In the genomic region with DNA sequence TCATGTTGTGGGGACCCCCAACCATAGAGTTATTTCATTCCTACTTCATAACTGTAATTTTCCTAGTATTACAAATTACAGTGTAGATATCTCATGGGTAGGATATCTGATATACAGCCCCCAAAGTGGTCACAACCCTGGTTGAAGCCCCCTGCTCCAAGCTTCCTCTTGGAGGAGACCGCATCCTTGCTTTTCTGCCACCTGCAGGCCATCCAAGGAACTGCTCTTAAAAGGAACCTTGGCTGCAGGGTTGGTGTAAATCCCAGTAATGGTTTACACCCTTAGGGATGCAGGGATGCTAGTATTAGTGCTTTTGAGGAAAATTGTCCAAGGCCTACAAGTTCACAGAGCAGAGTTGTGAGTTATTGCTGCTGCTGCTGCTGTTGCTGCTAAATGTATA, we compare ENCODE assay signal across 8 mouse cellular contexts. TPM values are rescaled to one million over a fixed set of nuclear protein-coding genes. Genes with fewer than 3 reads are reported as not detected.
DNase-seq lines count a peak whose midpoint lies in the region; ATAC-seq and TF ChIP-seq lines count a peak whose summit lies in the region.
"Had no signal": no experiment of that assay in that cellular context is flagged by ENCODE, and none has a peak within 500 bp of the region (broad histone marks: within the 10 kb centered on the region; RNA-seq: fewer than 3 reads in every experiment).

No protein-coding gene starts in this region.

- WGBS in kidney, adult 2 months = 29% methylated on average over 1 of the region's 1 CpGs
- 45% methylated on average over 1 of the region's 1 CpGs for WGBS in kidney, embryonic 14.5 days
- 32% methylated on average over 1 of the region's 1 CpGs for WGBS in limb, embryonic 14.5 days

- peaks cover 2% of the 10 kb centered on the region for H3K36me3 ChIP-seq in kidney, adult 2 months (ENCODE audit: control insufficient read depth, insufficient read depth, low read length)
- peaks cover 62% of the 10 kb centered on the region for H3K36me3 ChIP-seq in kidney, embryonic 14.5 days (ENCODE audit: control insufficient read depth, insufficient read depth, low read length)
- H3K36me3 ChIP-seq in E14TG2a.4 (ENCODE audit: insufficient read depth, low read length) = peaks cover 82% of the 10 kb centered on the region
- peaks cover 66% of the 10 kb centered on the region for H3K36me3 ChIP-seq in limb, embryonic 14.5 days (ENCODE audit: control insufficient read depth, insufficient read depth, low read length)
- peaks cover 17% of the 10 kb centered on the region for H3K36me3 ChIP-seq in splenic B cell, adult 2 months (ENCODE audit: control insufficient read depth, insufficient read depth, low read length, poor library complexity, severe bottlenecking)

- TF ChIP-seq CTCF in kidney, adult 2 months (conservative IDR thresholded peaks at IDR 0.05; ENCODE audit: insufficient read depth, insufficient read length, low read depth, low read length) = peak; percentile 65
- TF ChIP-seq CTCF in E14TG2a.4 (conservative IDR thresholded peaks at IDR 0.05; ENCODE audit: low read length) = peak; percentile 93

- no peak overlapping the region for H3K27ac ChIP-seq in kidney, adult 2 months (ENCODE audit: insufficient read depth, low read depth, low read length)
- H3K27ac ChIP-seq in kidney, embryonic 14.5 days (ENCODE audit: low read depth, low read length) = no peak overlapping the region
- no peak overlapping the region for H3K27ac ChIP-seq in limb, embryonic 14.5 days (replicated peaks; ENCODE audit: low read depth, low read length)
- H3K27ac ChIP-seq: limb, embryonic 15.5 days had no signal

- no peak for TF ChIP-seq POLR2A in kidney, adult 2 months (IDR thresholded peaks at IDR 0.05; ENCODE audit: low read depth, low read length)
- no peak for TF ChIP-seq POLR2A in limb, embryonic 14.5 days (IDR thresholded peaks at IDR 0.05; ENCODE audit: borderline replicate concordance, extremely low read depth, insufficient read depth, insufficient read length)

- no peak for ATAC-seq in kidney, embryonic 14.5 days (ENCODE audit: low FRiP score, low TSS enrichment)
- ATAC-seq in erythroblast, adult 5-6 weeks (replicated peaks; ENCODE audit: low FRiP score, poor library complexity, severe bottlenecking) = peak; percentile 66
- no peak for ATAC-seq in limb, embryonic 14.5 days (ENCODE audit: low FRiP score, low read depth)

- H3K9ac ChIP-seq in kidney, embryonic 14.5 days (ENCODE audit: low read depth, low read length) = no peak overlapping the region
- H3K9ac ChIP-seq in limb, embryonic 14.5 days (ENCODE audit: low read depth, low read length, severe bottlenecking) = no peak overlapping the region
- H3K9ac ChIP-seq: limb, embryonic 15.5 days had no signal

- no peak for DNase-seq in kidney, adult 2 months
- DNase-seq in R1 (ENCODE audit: low read depth, low spot score) = peak; percentile 57
- peak; percentile 22 for DNase-seq in limb, embryonic 14.5 days (ENCODE audit: low spot score)
- peak; percentile 58 for DNase-seq in splenic B cell, adult 2 months (ENCODE audit: low read depth, low spot score)

- no peaks in the 10 kb centered on the region for H3K9me3 ChIP-seq in kidney, embryonic 14.5 days (ENCODE audit: control insufficient read depth, low read length)
- H3K9me3 ChIP-seq in E14TG2a.4 (ENCODE audit: low read length) = no peaks in the 10 kb centered on the region
- H3K9me3 ChIP-seq in limb, embryonic 14.5 days (ENCODE audit: control insufficient read depth, low read length) = no peaks in the 10 kb centered on the region
- H3K9me3 ChIP-seq: limb, embryonic 15.5 days had no signal

- H3K4me3 ChIP-seq in kidney, adult 2 months (ENCODE audit: insufficient read depth, low read depth, low read length) = no peak overlapping the region
- no peak overlapping the region for H3K4me3 ChIP-seq in kidney, embryonic 14.5 days (ENCODE audit: low read length)
- H3K4me3 ChIP-seq in E14TG2a.4 (replicated peaks; ENCODE audit: low read length) = no peak overlapping the region
- no peak overlapping the region for H3K4me3 ChIP-seq in limb, embryonic 14.5 days (replicated peaks; ENCODE audit: low read length)
- H3K4me3 ChIP-seq: limb, embryonic 15.5 days had no signal

- H3K4me1 ChIP-seq in kidney, adult 2 months (ENCODE audit: control insufficient read depth, insufficient read depth, low read length) = peaks cover 12% of the 10 kb centered on the region; the same call in 1 of the 2 replicates
- H3K4me1 ChIP-seq in kidney, embryonic 14.5 days (ENCODE audit: control insufficient read depth, insufficient read depth, low read length) = no peaks in the 10 kb centered on the region
- peaks cover 20% of the 10 kb centered on the region for H3K4me1 ChIP-seq in E14TG2a.4 (replicated peaks; ENCODE audit: low read depth, low read length)
- H3K4me1 ChIP-seq in limb, embryonic 14.5 days (ENCODE audit: control insufficient read depth, insufficient read depth, low read length) = no peaks in the 10 kb centered on the region
- H3K4me1 ChIP-seq: limb, embryonic 15.5 days had no signal

- no peak overlapping the region for H3K4me2 ChIP-seq in kidney, embryonic 14.5 days (replicated peaks; ENCODE audit: low read depth, low read length)
- no peak overlapping the region for H3K4me2 ChIP-seq in limb, embryonic 14.5 days (replicated peaks; ENCODE audit: low read depth, low read length, severe bottlenecking)
- H3K4me2 ChIP-seq: limb, embryonic 15.5 days had no signal

- no peaks in the 10 kb centered on the region for H3K27me3 ChIP-seq in kidney, adult 2 months (replicated peaks; ENCODE audit: control insufficient read depth, insufficient read depth, low read length)
- H3K27me3 ChIP-seq in kidney, embryonic 14.5 days (ENCODE audit: control insufficient read depth, insufficient read depth, low read length) = no peaks in the 10 kb centered on the region
- no peaks in the 10 kb centered on the region for H3K27me3 ChIP-seq in E14TG2a.4 (ENCODE audit: insufficient read depth, low read length)
- H3K27me3 ChIP-seq in limb, embryonic 14.5 days (ENCODE audit: control insufficient read depth, insufficient read depth, low read length) = no peaks in the 10 kb centered on the region
- H3K27me3 ChIP-seq in splenic B cell, adult 2 months (ENCODE audit: control insufficient read depth, insufficient read depth, low read length, poor library complexity, severe bottlenecking) = no peaks in the 10 kb centered on the region
- H3K27me3 ChIP-seq: limb, embryonic 15.5 days had no signal

RNA-seq across cellular contexts. Expression of gene Nadk, which starts 18.2 kb away (rescaled TPM):
- polyA plus RNA-seq in kidney, adult 2 months (2012; rRNA removed) = 141 and 153 TPM in 2 replicates
- 58.7 and 99.9 TPM in 2 replicates for polyA plus RNA-seq in kidney, embryonic 14.5 days (2014; fragmentation: Nextera tagmentation; extraction: Ambion mirVana)
- 42.3 and 46.2 TPM in 2 replicates for total RNA-seq in erythroblast, adult 5-6 weeks (2015; ENCODE audit: low replicate concordance)
- 27.5 and 27.6 TPM in 2 replicates for total RNA-seq in erythroblast, adult 5-6 weeks (2017; ENCODE audit: low replicate concordance)
- polyA plus RNA-seq in limb, embryonic 14.5 days (2012; rRNA removed) = 78.8 and 91.2 TPM in 2 replicates
- polyA plus RNA-seq in limb, embryonic 14.5 days (2014; fragmentation: Nextera tagmentation; extraction: Ambion mirVana) = 87.9 and 97.1 TPM in 2 replicates

RNA-seq across cellular contexts. Expression of gene Slc35e2, which starts 20.8 kb away (rescaled TPM):
- 7.5 and 7.9 TPM in 2 replicates for polyA plus RNA-seq in kidney, adult 2 months (2012; rRNA removed)
- polyA plus RNA-seq in kidney, embryonic 14.5 days (2014; fragmentation: Nextera tagmentation; extraction: Ambion mirVana) = 7.7 and 10.3 TPM in 2 replicates
- 10.4 and 13.8 TPM in 2 replicates for total RNA-seq in erythroblast, adult 5-6 weeks (2015; ENCODE audit: low replicate concordance)
- total RNA-seq in erythroblast, adult 5-6 weeks (2017; ENCODE audit: low replicate concordance) = 7.6 and 13.2 TPM in 2 replicates
- 10.9 and 13.8 TPM in 2 replicates for polyA plus RNA-seq in limb, embryonic 14.5 days (2012; rRNA removed)
- 8.5 and 10.8 TPM in 2 replicates for polyA plus RNA-seq in limb, embryonic 14.5 days (2014; fragmentation: Nextera tagmentation; extraction: Ambion mirVana)

RNA-seq across cellular contexts. Expression of gene Cdk11b, which starts 44.2 kb away (rescaled TPM):
- polyA plus RNA-seq in kidney, adult 2 months (2012; rRNA removed) = 19.2 and 24.8 TPM in 2 replicates
- 51.9 and 57.0 TPM in 2 replicates for polyA plus RNA-seq in kidney, embryonic 14.5 days (2014; fragmentation: Nextera tagmentation; extraction: Ambion mirVana)
- total RNA-seq in erythroblast, adult 5-6 weeks (2015; ENCODE audit: low replicate concordance) = 23.0 and 24.8 TPM in 2 replicates
- 20.7 and 51.7 TPM in 2 replicates for total RNA-seq in erythroblast, adult 5-6 weeks (2017; ENCODE audit: low replicate concordance)
- polyA plus RNA-seq in limb, embryonic 14.5 days (2012; rRNA removed) = 45.3 and 65.6 TPM in 2 replicates
- 53.9 and 60.1 TPM in 2 replicates for polyA plus RNA-seq in limb, embryonic 14.5 days (2014; fragmentation: Nextera tagmentation; extraction: Ambion mirVana)
